Mouse (Mus musculus) heart, postnatal 0 days (tissue): ENCODE data around the gene Erlin1.

Experiments
- CTCF ChIP-seq: IDR thresholded peaks from 2 replicates; pipeline ENCODE4 v1.5.1; 2016; ENCODE audit warnings: antibody characterized with exemption, control low read depth, low read depth
- EP300 ChIP-seq: IDR thresholded peaks from 2 replicates; pipeline ENCODE4 v1.6.1; 2016; ENCODE audit warnings: antibody characterized with exemption, low read depth

- no peak for TF ChIP-seq CTCF
- no peak for TF ChIP-seq EP300
Observed at GRCm38 (mm10) chr19:44045847-44046246, 23.7 kb downstream of the Erlin1 start.
